Mouse (Mus musculus) frontal cortex, adult (tissue): ENCODE data around the gene Ccnk.

Source experiments
- ATAC-seq: cut with Nextera tagmentation; 2 replicates; pipeline ENCODE4 v1.9.2; 2017; ENCODE audit warnings: mild to moderate bottlenecking, moderate library complexity, mixed read lengths; ENCODE audit not compliant: low TSS enrichment

Ccnk gene

GRCm38 (mm10) chr12:108179321-108180266, at the start of gene Ccnk:
TSS of gene Ccnk (plus strand) at chr12:108179579.
- peak; percentile 94 for ATAC-seq

DNA sequence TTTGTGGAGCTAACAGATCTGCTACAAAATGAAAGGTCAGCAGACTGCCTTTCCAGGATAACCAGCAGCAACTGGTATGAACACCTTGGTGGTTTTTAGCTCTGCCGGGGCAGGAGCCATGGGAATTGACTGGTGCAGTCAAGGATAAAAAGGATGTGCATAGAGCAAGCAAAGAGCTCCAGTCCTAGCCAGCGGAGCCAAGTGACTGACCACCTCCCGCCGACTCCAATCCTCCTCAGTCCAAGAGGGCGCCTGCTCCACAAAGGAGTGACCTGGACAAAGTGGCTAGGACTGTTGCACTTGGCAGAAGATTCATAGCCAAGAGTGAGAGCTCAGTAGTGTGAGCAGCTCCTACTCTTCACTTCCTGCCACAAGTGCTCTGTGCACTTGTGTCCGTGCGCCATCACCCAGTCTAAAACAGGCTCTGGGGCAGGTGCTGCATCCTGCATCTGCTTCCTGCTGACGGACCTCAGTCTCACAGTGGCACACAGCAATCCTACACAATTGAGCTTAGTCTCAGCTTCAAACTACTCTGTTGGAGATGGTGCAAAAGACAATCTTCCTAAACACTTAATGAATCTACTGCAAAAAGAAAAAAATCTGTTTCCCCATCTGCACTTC, 46.8 kb upstream of the Ccnk start:
- ATAC-seq, result 0 out of 2 replicates have a peak, but pooled peaks have one; percentile 32

DNA sequence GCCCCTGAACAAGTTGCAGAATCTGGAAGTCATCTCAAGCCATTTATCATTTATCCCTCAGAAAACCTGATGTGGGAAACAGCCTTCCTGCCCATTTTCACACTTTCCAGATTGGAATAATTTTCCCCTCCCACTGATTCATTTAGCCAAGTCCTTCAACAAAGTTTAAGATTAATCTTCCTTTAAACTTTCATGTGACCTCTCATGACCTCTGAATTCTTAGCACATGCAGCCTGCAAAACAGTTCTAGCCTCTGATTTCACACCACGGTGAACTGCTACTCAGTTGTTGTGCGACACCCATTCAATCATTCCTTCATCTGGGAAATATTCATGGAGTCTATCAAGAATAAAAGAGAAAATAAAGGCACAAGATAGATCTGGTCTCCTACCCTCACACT, 46.2 kb upstream of the Ccnk start:
- no peak for ATAC-seq

DNA sequence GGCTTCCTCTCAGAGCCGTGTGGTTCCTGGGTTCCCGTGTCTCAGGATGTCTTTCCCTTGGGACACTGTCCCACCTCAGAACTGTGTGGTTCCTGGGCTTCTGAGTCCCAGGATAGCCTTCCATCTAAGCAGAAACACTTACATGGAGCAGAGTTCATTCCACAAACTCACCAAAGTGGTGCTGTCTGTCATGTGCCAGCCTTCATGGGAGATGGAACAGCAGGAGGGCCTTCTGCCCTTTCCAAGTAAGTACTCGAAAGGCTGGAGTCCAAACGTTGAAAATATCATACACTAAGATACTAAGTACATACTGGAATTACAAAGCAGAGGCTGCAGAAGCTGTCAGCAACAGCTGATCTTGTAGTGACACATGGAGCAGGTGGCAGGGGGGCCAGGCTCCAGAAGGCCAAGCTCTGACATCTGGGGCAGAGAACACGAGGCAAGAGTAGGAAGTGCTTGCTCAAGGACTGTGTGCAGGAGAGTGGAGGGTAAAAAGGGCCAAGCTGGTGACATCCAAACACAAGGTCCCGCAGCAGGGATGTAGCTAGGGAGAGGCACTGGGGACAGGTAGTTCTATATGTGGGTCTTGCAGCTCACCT, 43.7 kb upstream of the Ccnk start:
- no peak for ATAC-seq

GRCm38 (mm10) chr12:108143624-108144498, 35.5 kb upstream of the Ccnk start:
- ATAC-seq, result no peak

DNA sequence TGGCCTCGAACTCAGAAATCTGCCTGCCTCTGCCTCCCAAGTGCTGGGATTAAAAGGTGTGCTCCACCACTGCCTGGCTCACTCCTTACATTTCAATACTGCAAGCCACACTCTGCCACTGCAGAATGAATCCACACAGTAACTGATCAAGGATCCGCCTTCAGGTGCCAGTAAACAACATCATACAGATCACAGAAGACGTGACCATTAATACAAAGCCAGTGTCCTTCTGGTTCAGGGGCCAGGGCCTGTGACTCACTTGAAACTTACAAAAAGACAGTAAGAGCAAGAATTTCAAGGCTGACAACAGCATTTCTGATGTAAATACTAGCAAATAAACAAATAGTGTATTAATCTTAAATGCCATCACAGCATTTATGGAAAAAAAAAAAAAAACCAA, 34.2 kb upstream of the Ccnk start:
- no peak for ATAC-seq

DNA sequence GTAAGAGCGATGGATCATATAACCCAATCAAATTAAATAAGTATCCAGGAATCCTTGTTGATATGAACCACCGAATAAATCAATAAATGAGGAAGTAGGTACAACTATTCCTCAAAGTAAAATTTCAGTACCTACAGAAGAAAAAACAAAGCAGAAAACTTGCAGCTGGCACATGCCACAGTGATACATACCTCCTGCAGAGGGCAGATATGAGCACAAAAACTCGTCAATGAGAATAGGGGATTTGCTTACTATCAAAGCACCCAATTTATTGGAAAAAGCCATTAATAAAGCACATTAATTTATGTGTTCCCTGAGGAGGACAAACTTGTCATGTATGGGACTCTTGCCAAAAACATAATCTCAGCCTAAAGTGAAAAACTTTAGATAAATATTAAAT, 29.6 kb upstream of the Ccnk start:
- ATAC-seq, result no peak

DNA sequence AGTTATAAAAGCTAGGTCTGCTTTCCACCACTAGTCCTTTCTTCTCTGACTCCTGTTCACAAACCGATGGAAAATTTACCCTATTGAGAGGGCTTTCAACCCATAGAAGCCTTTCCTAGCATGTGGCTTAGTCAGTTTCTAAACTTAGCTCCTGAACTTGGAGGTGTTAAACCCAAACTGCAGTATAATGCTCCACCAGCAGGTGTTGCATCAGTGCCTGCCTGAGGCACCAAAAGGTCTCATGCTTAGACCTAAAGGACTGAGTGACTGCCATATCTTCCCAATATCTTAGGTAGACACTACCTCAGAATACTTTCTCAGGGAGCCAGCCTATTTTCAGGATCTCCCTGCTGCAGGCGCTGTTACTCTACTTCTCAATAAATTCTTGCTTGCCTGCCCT, 26.6 kb upstream of the Ccnk start:
- peak; percentile 45 for ATAC-seq

DNA sequence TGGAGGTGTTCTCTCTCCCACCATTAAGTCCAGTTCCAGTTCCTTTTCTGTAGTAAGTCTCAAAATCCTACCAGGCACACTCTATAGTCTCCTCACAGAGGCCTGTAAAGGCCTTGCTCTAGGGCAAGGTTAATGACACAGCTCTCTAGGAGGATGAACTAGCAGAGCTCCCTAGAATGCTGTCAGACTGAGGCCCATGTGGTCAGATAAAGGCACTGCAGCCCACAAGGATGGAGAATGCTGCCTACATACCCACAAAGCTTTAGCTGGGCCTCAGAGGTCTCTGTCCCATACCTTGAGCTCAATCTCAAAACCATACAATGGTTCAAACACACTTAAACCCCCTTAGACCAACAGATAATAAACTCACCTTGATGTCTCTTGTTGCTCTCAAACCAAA, 19.5 kb upstream of the Ccnk start:
- ATAC-seq, result no peak

DNA sequence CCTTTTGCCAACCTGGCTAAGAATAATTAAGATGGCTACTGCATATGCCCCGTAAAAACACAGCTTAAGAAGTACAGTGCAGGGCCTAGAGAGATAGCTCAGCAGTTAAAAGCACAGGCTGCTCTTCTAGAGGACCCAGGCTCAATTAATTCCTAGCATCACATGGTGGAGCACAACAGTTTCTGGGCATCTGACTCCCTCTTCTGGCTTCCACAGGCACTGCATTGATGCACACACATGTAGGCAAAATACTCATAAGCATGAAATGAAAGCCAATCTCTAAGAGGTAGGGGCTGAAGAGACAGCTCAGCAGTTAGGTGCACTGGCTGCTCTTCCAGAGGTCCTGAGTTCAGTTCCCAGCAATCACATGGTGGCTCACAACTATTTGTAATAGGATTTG, 17.3 kb upstream of the Ccnk start:
- no peak for ATAC-seq

DNA sequence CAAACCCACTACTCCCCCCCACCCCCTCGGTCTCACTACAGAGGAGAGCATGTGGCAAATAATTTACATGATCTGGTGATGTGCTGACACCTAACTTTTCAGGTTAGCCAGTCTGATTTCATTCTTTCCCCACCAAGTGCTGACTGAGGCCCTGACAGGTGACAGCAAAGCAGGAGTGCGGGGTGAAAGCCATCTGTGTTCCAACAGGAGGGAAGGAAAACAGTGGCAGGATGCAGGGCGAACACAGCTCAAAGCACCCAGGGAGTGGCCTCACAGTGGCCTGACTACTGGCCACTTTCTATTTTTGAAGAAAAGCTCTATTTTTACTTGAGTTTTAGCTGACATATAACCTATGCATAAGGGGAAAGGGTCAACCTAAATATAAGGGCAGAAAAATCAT, 15.7 kb upstream of the Ccnk start:
- ATAC-seq, result no peak

DNA sequence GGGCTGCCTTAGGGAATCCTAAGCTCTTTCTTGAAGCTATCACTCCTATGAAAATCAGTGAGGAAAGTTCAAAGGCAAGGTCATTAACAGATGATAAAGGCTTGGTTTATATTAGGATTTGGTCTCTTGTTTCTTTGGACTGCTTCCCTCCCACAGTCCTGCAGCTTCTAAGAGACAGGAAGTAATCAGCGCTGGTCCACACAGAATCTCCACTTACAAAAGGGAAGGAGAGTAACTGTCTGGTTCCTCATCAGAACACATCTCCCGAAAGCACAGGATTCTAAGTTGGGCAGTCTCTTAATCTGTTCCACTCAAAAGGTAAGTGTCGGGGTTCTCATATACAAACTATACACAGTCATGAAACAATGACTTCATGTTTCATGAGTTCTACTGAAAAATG, 10.5 kb upstream of the Ccnk start:
- ATAC-seq, result no peak

DNA sequence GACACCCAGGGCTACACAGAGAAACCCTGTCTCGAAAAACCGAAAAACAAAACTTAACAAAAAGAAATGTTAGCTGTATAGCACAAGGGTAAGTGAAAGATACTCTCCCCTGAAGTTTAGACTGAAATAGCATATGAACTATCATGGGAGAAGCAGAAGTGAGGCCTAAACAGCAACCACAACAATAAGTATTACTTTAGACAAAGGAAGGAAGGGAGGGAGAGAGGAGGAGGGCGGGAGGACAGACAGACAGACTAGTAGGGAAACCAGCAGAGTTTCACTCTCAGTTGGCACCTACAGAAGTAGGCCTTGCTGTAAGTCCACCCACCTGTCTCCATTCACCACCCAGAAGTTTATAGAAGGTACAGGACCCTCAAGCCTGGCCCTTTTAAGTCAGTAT, 8.9 kb upstream of the Ccnk start:
- ATAC-seq, result no peak

DNA sequence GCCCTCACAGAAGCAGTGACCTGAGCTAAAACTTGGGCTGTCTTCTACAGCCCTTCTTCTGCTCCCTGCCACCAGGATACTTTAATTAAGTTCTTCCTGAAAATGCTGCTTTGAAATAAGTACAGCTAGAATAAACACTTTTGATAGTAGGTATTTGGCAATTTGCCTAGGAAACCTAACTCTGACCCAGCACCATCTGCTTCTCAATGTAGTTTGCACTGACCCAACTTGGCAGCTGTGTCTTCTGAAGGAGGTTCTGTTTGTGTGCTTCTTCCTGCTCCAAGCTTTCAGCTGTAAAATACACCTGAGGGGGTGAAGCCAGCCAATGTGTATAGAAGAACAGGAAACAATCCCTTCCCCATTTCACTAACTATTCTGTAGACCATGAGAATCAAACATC, 8.0 kb upstream of the Ccnk start:
- no peak for ATAC-seq

DNA sequence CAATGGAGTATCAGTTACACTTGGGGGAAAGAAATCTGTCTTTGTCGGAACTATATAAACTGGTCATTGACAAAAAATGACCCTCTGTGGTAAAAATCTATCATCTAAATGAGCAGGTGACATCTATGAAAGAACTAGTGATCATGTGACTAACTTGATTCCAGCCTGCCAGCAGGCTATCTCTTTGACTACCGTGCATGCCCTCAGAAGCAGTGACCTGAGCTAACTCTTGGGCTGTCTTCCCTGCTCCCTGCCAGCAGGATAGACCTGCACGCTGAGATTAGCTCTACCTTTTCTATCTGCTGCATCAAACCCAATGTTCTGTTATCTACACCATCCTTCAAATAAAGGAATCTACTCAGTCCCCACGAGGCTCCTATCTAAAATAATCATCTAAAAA, 6.7 kb upstream of the Ccnk start:
- ATAC-seq, result no peak

- no peak for ATAC-seq
Observed at GRCm38 (mm10) chr12:108174606-108175505, 4.5 kb upstream of the Ccnk start.

- ATAC-seq, result no peak
Observed at GRCm38 (mm10) chr12:108176366-108176765, 3.0 kb upstream of the Ccnk start.

GRCm38 (mm10) chr12:108178331-108179245, 791 bp upstream of the Ccnk start:
- ATAC-seq, result peak; percentile 29

GRCm38 (mm10) chr12:108179246-108179320, 296 bp upstream of the Ccnk start, which contains the start of gene Setd3:
TSS of gene Setd3 (minus strand) at chr12:108179314.
- no peak for ATAC-seq

GRCm38 (mm10) chr12:108181716-108182115, 2.3 kb downstream of the Ccnk start:
- ATAC-seq, result no peak
